In genomic region chr13:16678246-16679024, GRCm38 (mm10) we compare ENCODE assay signal across 16 mouse cellular contexts.
"Had no signal": no experiment of that assay in that cellular context is flagged by ENCODE, and none has a peak within 500 bp of the region (broad histone marks: within the 10 kb centered on the region; RNA-seq: fewer than 3 reads in every experiment).

No protein-coding gene starts in this region.

- ATAC-seq: liver, postnatal 0 days had no signal

- H3K4me1 ChIP-seq: limb, embryonic 12.5 days; liver, embryonic 13.5 days; lung, embryonic 15.5 days; midbrain, embryonic 10.5 days; neural tube, embryonic 15.5 days had no signal

- H3K4me3 ChIP-seq: limb, embryonic 12.5 days; liver, embryonic 13.5 days; lung, embryonic 15.5 days; midbrain, embryonic 10.5 days; neural tube, embryonic 15.5 days had no signal

- H3K9ac ChIP-seq: limb, embryonic 12.5 days; liver, embryonic 13.5 days; liver, postnatal 0 days; lung, embryonic 15.5 days; neural tube, embryonic 15.5 days had no signal

- H3K9me3 ChIP-seq: limb, embryonic 12.5 days; liver, embryonic 13.5 days; lung, embryonic 15.5 days; midbrain, embryonic 10.5 days; neural tube, embryonic 15.5 days had no signal

- DNase-seq: kidney, postnatal 25 days; layer of hippocampus, adult 9-11 months; layer of hippocampus, postnatal 36 days; liver; liver, embryonic 13.5 days; liver, postnatal 0 days; midbrain, embryonic 14.5 days; retina, postnatal 1 day; right cerebral cortex, postnatal 4 days; spleen, adult 18-20 months; thymus, adult 18-20 months; thymus, postnatal 14 days had no signal

- H3K27me3 ChIP-seq: limb, embryonic 12.5 days; liver, embryonic 13.5 days; lung, embryonic 15.5 days; neural tube, embryonic 15.5 days had no signal

- H3K4me2 ChIP-seq: limb, embryonic 12.5 days; liver, embryonic 13.5 days; lung, embryonic 15.5 days; neural tube, embryonic 15.5 days had no signal

- H3K36me3 ChIP-seq: limb, embryonic 12.5 days; liver, embryonic 13.5 days; lung, embryonic 15.5 days; midbrain, embryonic 10.5 days; neural tube, embryonic 15.5 days had no signal

- H3K27ac ChIP-seq: limb, embryonic 12.5 days; liver, embryonic 13.5 days; lung, embryonic 15.5 days; midbrain, embryonic 10.5 days; neural tube, embryonic 15.5 days had no signal
